Mouse (Mus musculus) lung, postnatal 0 days (tissue): ENCODE data around the gene Slc25a43.

ENCODE experiments used
- CTCF ChIP-seq: IDR thresholded peaks from 2 replicates; pipeline ENCODE4 v1.5.1; 2016; ENCODE audit warnings: antibody characterized with exemption, mild to moderate bottlenecking
- EP300 ChIP-seq: IDR thresholded peaks from 2 replicates; pipeline ENCODE4 v1.6.1; 2016; ENCODE audit warnings: antibody characterized with exemption, mild to moderate bottlenecking, control low read depth

GRCm38 (mm10) chrX:36752586-36752985 is 9.1 kb downstream of the Slc25a43 start:
- TF ChIP-seq CTCF = no peak
- TF ChIP-seq EP300 = no peak
